Mouse (Mus musculus) neutrophil, adult 5-6 weeks (primary cell): Measurements from ENCODE around the gene Smyd3. TPM values are rescaled to one million over a fixed set of nuclear protein-coding genes. Genes with fewer than 3 reads are reported as not detected.
"Not testable (repeated sequence)": the region's sequence is repeated elsewhere in the genome, so short reads cannot be mapped to it uniquely, and the experiment has no call there.

ENCODE experiments used
- ATAC-seq: fragments of 151-379, 151-347 bp; 2 replicates; pipeline ENCODE4 v1.8.0; 2017; ENCODE audit warnings: mild to moderate bottlenecking, moderate TSS enrichment; ENCODE audit not compliant: insufficient number of reproducible peaks, poor library complexity, low FRiP score, severe bottlenecking; ENCODE audit errors: extremely low read depth
- total RNA-seq: library from RNA; stranded (forward); fragments of 200-1000 nt; gene quantifications from 2 replicates; pipeline ENCODE4 v1.2.3, GENCODE M21; 2017

Smyd3 gene
- total RNA-seq, 1 experiment from 2014 or later: 24.8 TPM

DNA sequence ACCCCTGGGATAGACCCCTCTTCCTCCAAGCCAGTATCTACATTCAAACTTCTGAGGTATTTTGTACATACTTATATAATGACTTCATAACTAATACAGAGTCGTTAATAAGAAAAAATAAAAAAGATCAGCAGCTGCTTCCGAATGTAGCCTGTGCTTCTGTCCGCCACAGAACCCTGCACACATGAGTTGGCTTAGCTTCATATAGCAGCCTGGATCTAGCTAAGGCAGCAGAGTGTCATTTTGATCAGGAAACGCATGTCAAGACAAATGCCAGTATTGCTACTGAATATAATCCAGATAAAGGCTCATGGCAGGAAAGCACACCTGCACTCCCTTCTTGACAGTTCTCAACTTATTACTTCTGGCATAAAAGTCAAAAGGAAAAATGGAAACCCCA is 306.5 kb downstream of the Smyd3 start:
- no peak for ATAC-seq

- ATAC-seq: no peak
Observed at GRCm38 (mm10) chr1:179207846-179208595, 309.8 kb downstream of the Smyd3 start.

DNA sequence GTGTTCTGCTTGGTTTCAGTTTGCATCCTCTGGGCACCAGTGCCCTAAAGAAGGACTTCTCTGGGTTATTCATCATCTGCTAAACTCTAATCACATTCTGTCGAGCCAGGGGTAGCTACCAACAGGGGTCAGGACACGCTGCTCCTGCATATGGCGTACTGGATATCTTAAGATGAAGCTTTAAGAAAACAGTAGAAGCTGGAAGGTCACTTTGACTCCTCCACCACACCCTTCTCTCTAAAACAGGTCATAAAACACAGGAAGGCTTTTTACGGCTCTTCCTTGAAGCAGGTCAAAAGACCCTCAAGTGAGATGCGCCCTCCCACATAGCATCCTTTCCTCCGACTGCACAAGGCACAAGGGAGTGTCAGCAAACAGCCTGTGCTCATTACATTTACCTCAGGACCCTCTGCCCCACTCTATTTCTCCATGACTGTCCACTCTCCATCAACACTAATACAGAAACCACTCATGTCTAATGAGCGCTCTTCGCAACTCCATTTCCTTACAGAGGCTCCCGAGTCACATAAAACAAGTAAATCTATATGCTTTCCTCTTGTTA is 310.6 kb downstream of the Smyd3 start:
- ATAC-seq: no peak

GRCm38 (mm10) chr1:179198517-179199200 is 319.2 kb downstream of the Smyd3 start:
- no peak for ATAC-seq

GRCm38 (mm10) chr1:179197821-179198516 is 319.9 kb downstream of the Smyd3 start:
- no peak for ATAC-seq

GRCm38 (mm10) chr1:179197156-179197555 is 320.7 kb downstream of the Smyd3 start:
- no peak for ATAC-seq

DNA sequence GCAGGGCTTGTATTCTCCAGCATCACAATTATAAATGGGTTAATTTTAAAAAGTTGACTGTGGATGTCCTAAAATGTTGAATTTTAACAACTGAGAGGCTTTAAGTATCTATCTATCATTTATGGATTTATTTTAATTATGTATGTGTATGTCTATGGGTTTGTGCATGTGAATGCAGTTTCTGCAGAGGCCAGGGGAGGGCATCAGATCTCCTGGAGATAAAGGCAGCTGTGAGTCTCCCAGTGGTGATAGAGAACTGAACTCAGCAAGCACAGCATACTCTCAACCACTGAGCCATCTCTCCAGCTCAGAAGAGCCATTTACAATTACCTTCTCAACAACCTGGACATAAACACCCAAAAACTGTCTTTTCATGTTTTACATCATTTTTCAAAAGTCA is 321.4 kb downstream of the Smyd3 start:
- no peak for ATAC-seq

DNA sequence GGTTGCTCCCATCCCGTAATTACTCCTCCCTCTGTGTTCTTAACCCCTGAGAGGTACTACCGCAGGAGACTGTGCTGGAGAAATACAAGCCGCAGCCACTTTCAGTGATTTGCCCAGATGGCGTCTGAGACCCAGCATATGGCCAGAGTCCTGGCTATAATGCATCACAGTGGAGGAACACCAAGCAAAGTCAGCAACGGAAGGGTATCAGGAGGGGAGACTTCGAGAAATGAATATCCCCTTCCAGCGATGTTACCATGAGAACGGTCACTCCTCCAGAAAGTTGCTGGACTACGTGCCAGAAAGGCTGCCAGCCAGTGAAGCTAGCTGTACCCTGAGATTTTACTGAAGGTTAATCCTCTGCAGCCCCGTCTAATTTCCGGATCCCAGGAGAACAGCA is 325.1 kb downstream of the Smyd3 start:
- ATAC-seq: no peak

DNA sequence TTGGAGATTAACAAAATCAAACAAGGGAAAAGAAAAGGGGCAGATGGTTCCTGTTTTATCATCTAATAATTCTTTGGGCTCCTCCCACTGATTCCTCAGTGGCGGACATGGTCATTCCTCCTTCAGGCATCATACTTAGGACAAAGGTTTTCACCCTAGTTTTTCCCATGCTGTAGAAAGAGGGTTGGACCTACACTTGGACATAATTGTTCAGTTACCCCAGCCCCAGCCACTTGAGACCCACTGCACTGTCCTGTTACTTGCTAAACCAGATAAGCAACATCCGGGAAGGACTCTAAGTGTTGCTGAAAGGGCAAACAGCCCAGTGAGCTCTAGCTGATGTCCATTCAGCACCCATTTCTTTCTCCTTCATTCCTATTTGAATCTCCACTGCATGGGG is 327.0 kb downstream of the Smyd3 start:
- no peak for ATAC-seq

DNA sequence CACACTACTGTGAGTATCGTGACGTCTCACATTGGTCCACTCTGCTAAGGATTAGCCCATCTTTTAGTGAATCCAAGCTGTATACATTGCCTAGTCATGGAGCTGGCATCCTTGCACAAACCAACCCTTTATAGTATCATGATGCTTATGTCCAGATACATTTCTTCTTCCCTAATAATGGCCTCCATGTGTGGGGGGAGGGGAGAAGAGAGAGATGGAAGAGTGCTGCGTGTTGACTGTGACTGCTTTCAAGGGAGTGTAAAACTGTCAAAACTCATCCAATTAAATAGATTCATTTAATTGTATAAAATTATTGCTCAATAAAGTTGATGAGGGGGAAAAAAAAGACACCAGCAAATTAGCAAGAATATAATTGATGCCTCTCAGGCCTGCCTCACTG is 330.7 kb downstream of the Smyd3 start:
- ATAC-seq: no peak

- ATAC-seq: no peak
Observed at GRCm38 (mm10) chr1:179184631-179185030, 333.2 kb downstream of the Smyd3 start.

- no peak for ATAC-seq
Observed at GRCm38 (mm10) chr1:179183499-179183898, 334.3 kb downstream of the Smyd3 start.

- ATAC-seq: no peak
Observed at GRCm38 (mm10) chr1:179180546-179180945, 337.3 kb downstream of the Smyd3 start.

GRCm38 (mm10) chr1:179176861-179177658 is 340.8 kb downstream of the Smyd3 start:
- ATAC-seq: no peak

DNA sequence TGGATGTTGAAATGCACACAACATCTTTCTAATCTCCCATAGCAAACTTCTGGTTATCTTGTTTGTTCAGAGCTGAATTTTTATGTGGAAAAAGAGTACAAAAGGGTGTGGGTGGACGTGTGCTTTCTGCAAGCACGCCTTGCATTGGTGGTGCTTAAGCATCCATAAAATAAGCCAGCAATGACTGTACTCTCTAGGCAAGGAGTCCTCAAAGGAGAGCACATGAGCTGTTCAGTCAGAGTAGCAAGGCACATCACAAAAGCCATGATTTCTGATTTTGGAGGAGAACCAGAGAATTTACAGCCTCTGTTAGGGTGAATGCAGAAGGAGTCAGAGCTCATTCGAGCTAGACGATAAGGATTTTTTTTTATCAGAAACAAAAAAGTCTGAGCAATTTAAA is 343.6 kb downstream of the Smyd3 start:
- no peak for ATAC-seq

DNA sequence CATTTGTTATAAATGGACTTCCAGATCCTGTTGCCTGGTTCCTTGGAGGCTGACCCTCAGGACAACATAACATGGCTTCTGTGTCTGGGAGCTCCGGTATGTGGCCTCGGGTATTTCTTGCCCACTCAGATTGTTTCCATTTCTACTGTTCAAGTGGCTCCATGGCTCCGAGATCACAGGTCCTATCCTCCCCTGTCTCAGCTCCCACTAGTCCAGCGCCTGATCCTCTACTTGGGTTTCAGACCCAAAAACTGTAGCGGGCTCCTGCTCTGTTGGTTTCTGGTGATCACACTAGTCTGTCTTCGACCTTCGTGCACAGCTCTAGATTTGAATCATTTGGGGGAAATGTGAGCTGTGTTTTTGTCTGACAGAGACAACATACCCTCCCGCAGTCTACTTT is 347.3 kb downstream of the Smyd3 start:
- no peak for ATAC-seq

GRCm38 (mm10) chr1:179169749-179170148 is 348.1 kb downstream of the Smyd3 start:
- no peak for ATAC-seq

- no peak for ATAC-seq
Observed at GRCm38 (mm10) chr1:179169161-179169560, 348.7 kb downstream of the Smyd3 start.

DNA sequence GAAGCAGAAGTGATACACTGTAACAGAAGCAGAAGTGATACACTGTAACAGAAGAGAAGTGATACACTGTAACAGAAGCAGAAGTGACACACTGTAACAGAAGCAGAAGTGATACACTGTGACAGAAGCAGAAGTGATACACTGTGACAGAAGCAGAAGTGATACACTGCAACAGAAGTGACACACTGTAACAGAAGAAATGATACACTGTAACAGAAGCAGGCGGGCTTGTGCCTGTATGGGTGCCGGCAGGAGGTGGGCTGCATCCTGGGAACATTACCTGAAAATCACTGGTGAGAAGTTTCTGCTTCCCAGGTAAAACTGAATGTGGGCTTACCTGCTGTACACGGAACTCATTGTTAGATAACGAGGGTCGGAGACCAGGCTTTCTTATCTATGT is 353.6 kb downstream of the Smyd3 start:
- not testable (repeated sequence) for ATAC-seq
